Mouse (Mus musculus): ENCODE measurements at regions not wholly inside any gene's neighbourhood (a gene's known extent, or its start where the extent isn't known, plus 50 kb on each side); places are given as distances from the start of the nearest gene placed in this dataset.

- no peak for DNase-seq (ENCODE audit: low read depth, low spot score)
Observed at GRCm38 (mm10) chr6:147416592-147416991, 59.0 kb upstream of the Ccdc91 start.

DNA sequence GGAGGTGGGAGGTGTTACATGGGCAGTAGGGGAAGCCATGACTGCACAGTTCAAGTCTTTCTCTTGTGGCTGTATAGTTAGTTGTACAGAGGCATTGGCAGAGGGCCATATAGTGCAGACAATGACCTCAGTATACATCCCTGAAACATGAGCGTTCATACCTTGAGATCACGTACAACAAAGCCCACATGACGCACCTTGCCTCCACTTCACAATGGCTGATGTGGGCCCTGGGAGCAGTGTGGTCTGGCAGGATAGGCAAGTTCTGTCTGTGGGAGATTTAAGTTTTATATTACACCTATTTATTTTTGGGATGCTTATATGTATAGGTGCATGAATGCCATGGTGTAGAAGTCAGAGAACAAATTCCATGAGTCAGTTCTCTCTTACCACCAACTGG is 61.9 kb upstream of the Ccdc91 start:
- DNase-seq (ENCODE audit: low read depth, low spot score) = no peak

DNA sequence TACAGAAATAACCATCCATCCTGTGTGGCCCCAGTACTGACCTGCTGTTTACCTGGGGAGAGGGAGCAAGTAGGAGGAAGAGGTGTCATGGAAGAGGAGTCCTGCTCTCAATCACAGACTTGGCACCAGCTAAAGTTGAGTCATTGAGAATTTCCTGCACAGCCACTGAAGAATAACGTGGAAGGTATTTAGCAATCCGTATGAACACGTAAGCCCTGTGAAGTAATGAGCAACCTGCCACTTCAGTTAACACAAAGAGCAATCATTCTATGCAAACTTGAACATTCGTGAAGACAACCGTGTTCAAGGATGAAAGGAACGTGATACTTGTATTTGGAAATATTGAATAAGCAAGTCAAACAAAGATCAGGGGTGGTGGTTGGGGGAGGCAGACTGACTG is 77.6 kb upstream of the Ccdc91 start:
- DNase-seq (ENCODE audit: low read depth, low spot score) = no peak

GRCm38 (mm10) chr6:147391425-147392158 is 84.0 kb upstream of the Ccdc91 start:
- no peak for DNase-seq (ENCODE audit: low read depth, low spot score)

DNA sequence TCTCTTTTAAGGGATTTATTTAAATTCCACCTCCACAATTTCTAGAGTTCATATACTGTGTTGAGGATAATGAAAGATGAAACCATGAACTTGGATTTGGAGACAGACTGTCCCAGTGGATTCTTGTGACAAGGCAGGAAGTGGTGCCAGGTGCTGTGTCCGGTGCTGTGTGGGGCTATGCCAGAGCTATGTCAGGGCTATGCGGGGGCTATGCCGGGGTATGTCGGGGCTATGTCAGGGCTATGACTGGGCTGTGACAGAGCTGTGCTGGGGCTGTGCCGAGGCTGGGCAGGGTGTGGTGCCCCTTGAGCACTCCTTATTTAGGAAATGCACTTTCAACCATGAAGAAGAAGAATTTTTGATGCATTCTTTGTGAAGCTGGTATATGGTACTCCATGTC is 85.1 kb upstream of the Ccdc91 start:
- no peak for DNase-seq (ENCODE audit: low read depth, low spot score)

DNA sequence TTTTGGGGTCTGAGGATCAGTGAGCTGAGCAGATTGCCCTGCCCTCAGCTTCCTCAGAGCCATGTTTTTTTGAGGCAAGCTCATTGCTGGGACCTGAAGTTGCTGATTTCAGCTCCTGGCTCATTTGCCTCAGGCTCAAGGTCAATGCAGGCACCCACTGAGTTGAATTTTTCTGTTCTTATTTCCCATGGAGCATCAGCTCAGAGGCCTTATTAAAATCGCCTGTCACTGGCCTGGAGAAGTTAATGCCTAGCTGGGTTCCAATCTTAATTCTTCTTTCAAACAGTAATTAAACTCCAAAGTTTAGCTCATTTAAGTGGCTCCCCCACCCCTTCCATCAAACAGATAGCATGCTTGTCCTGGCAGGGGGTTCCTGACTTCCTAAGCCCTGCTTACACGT is 86.9 kb upstream of the Ccdc91 start:
- DNase-seq (ENCODE audit: low read depth, low spot score) = peak; percentile 9

- DNase-seq (ENCODE audit: low read depth, low spot score) = no peak
Observed at GRCm38 (mm10) chr6:147385606-147386005, 90.0 kb upstream of the Ccdc91 start.

- no peak for DNase-seq (ENCODE audit: low read depth, low spot score)
Observed at GRCm38 (mm10) chr6:147380519-147380918, 95.1 kb upstream of the Ccdc91 start.

DNA sequence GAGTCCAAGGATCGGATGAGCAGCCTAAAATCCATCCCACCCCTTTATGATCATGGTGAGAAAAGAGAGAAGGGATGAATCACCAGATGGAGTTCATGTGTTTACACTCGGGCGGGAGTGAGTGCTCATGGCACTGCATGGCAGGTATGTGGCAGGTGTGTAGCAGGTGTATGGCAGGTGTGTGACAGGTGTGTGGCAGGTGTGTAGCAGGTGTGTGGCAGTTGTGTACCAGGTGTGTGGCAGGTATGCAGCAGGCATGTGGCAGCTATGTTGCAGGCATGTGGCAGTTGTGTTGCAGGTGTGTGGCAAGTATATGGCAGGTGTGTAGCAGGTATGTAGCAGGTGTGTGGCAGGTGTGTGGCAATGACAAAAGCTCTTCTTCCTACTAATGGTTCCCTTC is 97.9 kb upstream of the Ccdc91 start:
- DNase-seq (ENCODE audit: low read depth, low spot score) = no peak

GRCm38 (mm10) chr6:147371737-147372136 is 103.9 kb upstream of the Ccdc91 start:
- peak; percentile 29 for DNase-seq (ENCODE audit: low read depth, low spot score)

GRCm38 (mm10) chr6:147371336-147371735 is 104.3 kb upstream of the Ccdc91 start:
- no peak for DNase-seq (ENCODE audit: low read depth, low spot score)

DNA sequence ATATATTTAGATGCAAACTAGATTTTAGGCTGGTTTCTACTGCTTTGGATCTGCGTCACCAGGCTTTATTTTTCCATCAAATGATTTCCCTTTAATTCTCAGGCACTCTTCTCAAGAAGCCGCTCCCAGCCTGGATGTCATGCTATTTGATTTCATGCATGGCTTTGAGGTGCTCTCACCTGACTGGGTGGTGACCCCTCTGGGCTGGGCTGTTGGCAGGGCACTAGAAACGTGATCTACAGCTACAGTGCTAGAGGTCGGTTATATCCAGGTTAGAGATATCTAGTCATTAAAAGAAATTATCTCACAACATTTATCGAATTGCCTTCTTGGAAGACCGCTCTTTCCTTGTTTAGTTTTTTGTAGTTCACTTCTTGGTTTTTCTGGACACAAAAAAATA is 98.9 kb upstream of the Pthlh start:
- no peak for DNase-seq (ENCODE audit: low read depth, low spot score)

GRCm38 (mm10) chr6:147357031-147357430 is 93.0 kb upstream of the Pthlh start:
- DNase-seq (ENCODE audit: low read depth, low spot score) = no peak

DNA sequence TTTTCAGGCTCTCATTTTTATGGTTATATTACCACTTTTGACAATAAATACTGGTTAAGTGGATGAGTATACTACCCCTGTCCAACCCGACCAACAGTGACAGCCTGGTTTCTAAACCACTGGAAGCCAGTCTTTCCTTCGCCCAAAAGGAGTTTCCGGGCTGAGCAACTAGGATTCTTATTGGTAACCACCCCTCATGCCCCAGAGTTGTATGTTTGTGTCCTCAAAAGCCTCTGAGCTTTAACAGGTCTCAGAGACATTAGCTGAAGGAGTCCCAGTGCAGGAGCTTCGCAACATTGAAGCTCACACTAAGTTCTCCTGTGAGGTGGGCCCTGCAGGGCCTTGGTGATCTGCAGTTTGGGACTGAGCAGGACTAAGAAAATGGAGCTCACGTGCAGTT is 92.6 kb upstream of the Pthlh start:
- no peak for DNase-seq (ENCODE audit: low read depth, low spot score)

DNA sequence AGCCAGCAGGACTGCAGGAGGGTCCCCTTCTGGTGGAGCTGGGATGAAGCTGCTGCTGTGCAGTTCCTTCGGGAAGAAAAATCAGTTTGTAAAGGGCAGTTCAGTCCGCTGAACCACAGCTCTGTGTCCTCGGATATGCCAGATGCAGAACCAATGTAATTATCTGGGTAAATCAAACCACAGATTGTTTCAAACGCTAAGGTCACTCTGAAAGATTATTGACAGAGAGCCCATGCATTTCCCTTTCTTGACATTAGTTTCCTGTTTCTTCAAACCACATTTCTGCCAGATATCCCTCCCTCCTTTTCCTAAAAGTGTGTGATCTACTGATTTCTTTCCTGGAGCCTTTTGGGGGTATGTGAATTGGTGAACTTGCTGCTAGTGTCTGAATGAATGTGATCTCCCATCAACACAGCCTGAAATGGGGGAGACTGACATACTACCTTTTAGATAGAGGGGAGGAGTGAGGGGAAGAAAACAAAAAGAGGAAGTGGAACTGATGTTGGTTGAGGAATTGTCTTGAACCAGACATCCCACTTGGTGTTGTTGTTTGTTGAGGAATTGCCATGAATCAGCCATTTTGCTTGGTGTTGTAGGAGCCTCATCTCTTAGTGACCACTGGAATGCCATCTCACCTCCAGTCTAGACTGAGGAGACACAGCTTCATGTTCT is 85.7 kb upstream of the Pthlh start:
- no peak for DNase-seq (ENCODE audit: low read depth, low spot score)

DNA sequence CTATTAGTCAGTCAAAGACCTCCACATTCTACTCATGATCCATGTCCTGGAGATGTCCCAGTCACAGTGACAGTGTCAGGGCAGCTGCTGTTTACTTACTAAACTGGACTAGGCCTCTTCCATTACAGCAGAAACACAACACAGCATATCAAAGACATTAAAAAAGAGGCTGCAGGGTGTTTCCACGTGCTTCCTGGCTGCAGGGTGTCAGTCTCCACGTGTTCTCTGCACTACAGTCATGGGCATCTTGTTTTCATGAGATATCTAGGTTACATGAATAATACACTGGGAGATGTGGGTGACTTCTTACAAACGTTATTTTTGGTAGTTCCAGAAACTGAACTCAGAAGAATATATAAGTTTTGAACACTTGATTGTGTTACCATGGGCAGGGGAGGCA is 84.6 kb upstream of the Pthlh start:
- DNase-seq (ENCODE audit: low read depth, low spot score) = peak; percentile 33

- no peak for DNase-seq (ENCODE audit: low read depth, low spot score)
Observed at GRCm38 (mm10) chr6:147341042-147341441, 77.1 kb upstream of the Pthlh start.

- peak; percentile 72 for DNase-seq (ENCODE audit: low read depth, low spot score)
Observed at GRCm38 (mm10) chr6:147332976-147333375, 69.0 kb upstream of the Pthlh start.

- DNase-seq (ENCODE audit: low read depth, low spot score) = peak; percentile 90
Observed at GRCm38 (mm10) chr6:147329201-147329600, 65.2 kb upstream of the Pthlh start.

DNA sequence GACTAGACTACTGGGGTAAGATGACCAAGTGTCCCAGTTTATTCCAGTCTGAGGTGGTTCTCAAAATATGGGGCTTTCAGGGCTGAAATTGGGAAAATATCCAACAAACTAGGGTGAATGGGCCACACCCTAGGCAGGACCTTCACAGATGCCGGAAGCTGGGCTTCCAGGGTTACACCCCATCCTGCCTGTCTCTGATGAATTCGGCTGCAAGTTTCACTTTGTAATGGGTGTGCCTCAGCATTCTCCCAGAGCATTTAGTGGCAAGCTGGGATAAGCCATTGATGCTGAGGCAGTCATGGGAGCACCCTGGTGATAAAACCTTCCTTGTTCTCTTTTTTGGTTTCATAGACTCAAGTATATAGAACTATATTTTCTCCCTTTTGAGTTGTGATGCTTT is 60.4 kb upstream of the Pthlh start:
- DNase-seq (ENCODE audit: low read depth, low spot score) = no peak

GRCm38 (mm10) chr6:147318106-147318505 is 54.1 kb upstream of the Pthlh start:
- DNase-seq (ENCODE audit: low read depth, low spot score) = no peak

- DNase-seq (ENCODE audit: low read depth, low spot score) = peak; percentile 37
Observed at GRCm38 (mm10) chr6:147316702-147317468, 52.9 kb upstream of the Pthlh start.

DNA sequence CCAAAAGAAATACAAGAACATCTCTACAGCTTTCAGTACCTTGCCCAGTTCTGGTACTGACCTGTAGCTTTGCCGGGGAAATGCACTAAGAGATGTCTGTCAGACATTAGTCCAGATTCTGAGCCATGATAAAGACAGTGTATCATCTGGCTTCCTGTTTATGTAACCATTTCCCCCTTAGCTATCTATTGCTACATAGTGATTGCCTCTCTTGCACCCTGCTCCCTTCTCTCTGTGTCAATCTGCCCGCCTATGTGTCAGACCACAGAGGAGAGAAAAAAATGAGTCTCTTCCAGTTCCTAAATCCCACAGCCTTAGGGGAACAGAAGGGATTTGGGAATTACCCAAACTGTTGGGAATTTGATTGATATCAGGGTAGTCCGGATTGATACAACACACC is 52.2 kb upstream of the Pthlh start:
- DNase-seq (ENCODE audit: low read depth, low spot score) = no peak
